ENCODE assay signal across 9 mouse cellular contexts in genomic region chr13:47273487-47273886, GRCm38 (mm10).
DNase-seq lines count a peak whose midpoint lies in the region; ATAC-seq and TF ChIP-seq lines count a peak whose summit lies in the region.
"Had no signal": no experiment of that assay in that cellular context is flagged by ENCODE, and none has a peak within 500 bp of the region (broad histone marks: within the 10 kb centered on the region; RNA-seq: fewer than 3 reads in every experiment).

No protein-coding gene starts in this region.

- H3K4me3 ChIP-seq in liver, embryonic 11.5 days (ENCODE audit: low read depth, low read length), result peak overlapping the region; percentile 21; the same call in 1 of the 2 replicates
- 0 out of 2 replicates have a peak overlapping the region, but pooled peaks have one; percentile 10 for H3K4me3 ChIP-seq in embryonic facial prominence, embryonic 15.5 days (replicated peaks)
- H3K4me3 ChIP-seq in limb, embryonic 14.5 days (replicated peaks; ENCODE audit: low read length), result no peak overlapping the region
- 0 out of 2 replicates have a peak overlapping the region, but pooled peaks have one; percentile 5 for H3K4me3 ChIP-seq in stomach, embryonic 14.5 days (ENCODE audit: low read depth, low read length)

- WGBS in liver, embryonic 11.5 days, result 10% methylated on average over 11 of the region's 11 CpGs
- WGBS in embryonic facial prominence, embryonic 15.5 days, result 10% methylated on average over 11 of the region's 11 CpGs
- WGBS in limb, embryonic 14.5 days, result 10% methylated on average over 11 of the region's 11 CpGs
- 8% methylated on average over 11 of the region's 11 CpGs for WGBS in stomach, embryonic 14.5 days

- no peaks in the 10 kb centered on the region for H3K9me3 ChIP-seq in liver, embryonic 11.5 days (ENCODE audit: control insufficient read depth, low read length)
- no peaks in the 10 kb centered on the region for H3K9me3 ChIP-seq in embryonic facial prominence, embryonic 15.5 days (replicated peaks)
- no peaks in the 10 kb centered on the region for H3K9me3 ChIP-seq in limb, embryonic 14.5 days (ENCODE audit: control insufficient read depth, low read length)
- H3K9me3 ChIP-seq in stomach, embryonic 14.5 days (ENCODE audit: control insufficient read depth, low read depth, low read length), result no peaks in the 10 kb centered on the region

- 0 out of 2 replicates have a peak, but pooled peaks cover 4% of the 10 kb centered on the region for H3K4me1 ChIP-seq in liver, embryonic 11.5 days (replicated peaks; ENCODE audit: control insufficient read depth, insufficient read depth, low read length)
- peaks cover 26% of the 10 kb centered on the region for H3K4me1 ChIP-seq in embryonic facial prominence, embryonic 15.5 days
- H3K4me1 ChIP-seq in limb, embryonic 14.5 days (ENCODE audit: control insufficient read depth, insufficient read depth, low read length), result peaks cover 12% of the 10 kb centered on the region
- H3K4me1 ChIP-seq in stomach, embryonic 14.5 days (ENCODE audit: control insufficient read depth, insufficient read depth, low read length), result peaks cover 15% of the 10 kb centered on the region; the same call in 1 of the 2 replicates

- ATAC-seq in liver, embryonic 11.5 days (replicated peaks; ENCODE audit: low FRiP score), result no peak
- ATAC-seq in embryonic facial prominence, embryonic 15.5 days (ENCODE audit: insufficient number of reproducible peaks, low FRiP score, low TSS enrichment, low read depth), result no peak
- no peak for ATAC-seq in limb, embryonic 14.5 days (ENCODE audit: low FRiP score, low read depth)
- peak; percentile 46; the same call in 1 of the 2 replicates for ATAC-seq in stomach, embryonic 14.5 days (ENCODE audit: insufficient number of reproducible peaks, insufficient read depth, low FRiP score, low read depth)

- no peak overlapping the region for H3K27ac ChIP-seq in liver, embryonic 11.5 days (ENCODE audit: low read depth, low read length)
- no peak overlapping the region for H3K27ac ChIP-seq in embryonic facial prominence, embryonic 15.5 days (replicated peaks)
- H3K27ac ChIP-seq in limb, embryonic 14.5 days (replicated peaks; ENCODE audit: low read depth, low read length), result no peak overlapping the region
- H3K27ac ChIP-seq in stomach, embryonic 14.5 days (ENCODE audit: low read length), result no peak overlapping the region
- H3K27ac ChIP-seq: macrophage had no signal

- H3K27me3 ChIP-seq in liver, embryonic 11.5 days (replicated peaks; ENCODE audit: control insufficient read depth, insufficient read depth, low read length), result no peaks in the 10 kb centered on the region
- H3K27me3 ChIP-seq in embryonic facial prominence, embryonic 15.5 days, result no peaks in the 10 kb centered on the region
- H3K27me3 ChIP-seq in limb, embryonic 14.5 days (ENCODE audit: control insufficient read depth, insufficient read depth, low read length), result no peaks in the 10 kb centered on the region
- H3K27me3 ChIP-seq in stomach, embryonic 14.5 days (ENCODE audit: control insufficient read depth, insufficient read depth, low read length), result no peaks in the 10 kb centered on the region

- H3K9ac ChIP-seq in liver, embryonic 11.5 days (ENCODE audit: low read depth, low read length), result no peak overlapping the region
- no peak overlapping the region for H3K9ac ChIP-seq in embryonic facial prominence, embryonic 15.5 days
- H3K9ac ChIP-seq in limb, embryonic 14.5 days (ENCODE audit: low read depth, low read length, severe bottlenecking), result 0 out of 2 replicates have a peak overlapping the region, but pooled peaks have one; percentile 34
- no peak overlapping the region for H3K9ac ChIP-seq in stomach, embryonic 14.5 days (replicated peaks; ENCODE audit: low read depth, low read length)

- TF ChIP-seq POLR2A in limb, embryonic 14.5 days (IDR thresholded peaks at IDR 0.05; ENCODE audit: borderline replicate concordance, extremely low read depth, insufficient read depth, insufficient read length), result no peak

- H3K36me3 ChIP-seq in liver, embryonic 11.5 days (ENCODE audit: control insufficient read depth, insufficient read depth, low read length), result no peaks in the 10 kb centered on the region
- no peaks in the 10 kb centered on the region for H3K36me3 ChIP-seq in embryonic facial prominence, embryonic 15.5 days
- H3K36me3 ChIP-seq in limb, embryonic 14.5 days (ENCODE audit: control insufficient read depth, insufficient read depth, low read length), result no peaks in the 10 kb centered on the region
- H3K36me3 ChIP-seq in stomach, embryonic 14.5 days (ENCODE audit: control insufficient read depth, insufficient read depth, low read length), result no peaks in the 10 kb centered on the region

- peak overlapping the region; percentile 53 for H3K4me2 ChIP-seq in liver, embryonic 11.5 days
- H3K4me2 ChIP-seq in embryonic facial prominence, embryonic 15.5 days (replicated peaks), result peak overlapping the region; percentile 27; the same call in 1 of the 2 replicates
- H3K4me2 ChIP-seq in limb, embryonic 14.5 days (replicated peaks; ENCODE audit: low read depth, low read length, severe bottlenecking), result peak overlapping the region; percentile 22; the same call in 1 of the 2 replicates
- peak overlapping the region; percentile 30 for H3K4me2 ChIP-seq in stomach, embryonic 14.5 days (replicated peaks; ENCODE audit: low read depth, low read length)

- DNase-seq in liver, embryonic 11.5 days (ENCODE audit: low spot score), result no peak
- DNase-seq in liver (no peak), adipocyte (ENCODE audit: low spot score) (no peak)
- no peak for DNase-seq in limb, embryonic 14.5 days (ENCODE audit: low spot score)
- no peak for DNase-seq in left cerebral cortex, adult 18-20 months (ENCODE audit: low spot score in 2 of 2)
- DNase-seq in frontal cortex, postnatal 14 days (ENCODE audit: low spot score in 2 of 2), result no peak
